Mouse (Mus musculus) megakaryocyte, embryonic 14.5 days (primary cell): ENCODE measurements at regions not wholly inside any gene's neighbourhood (a gene's known extent, or its start where the extent isn't known, plus 50 kb on each side); places are given as distances from the start of the nearest gene placed in this dataset.

Source experiments
- FLI1 ChIP-seq: IDR thresholded peaks from 2 replicates; pipeline ENCODE4 v1.6.1; 2012; ENCODE audit warnings: low read length, inconsistent platforms, mixed read lengths
- GATA1 ChIP-seq: IDR thresholded peaks from 3 replicates; pipeline ENCODE4 v1.6.1; 2012; ENCODE audit warnings: mixed read lengths, low read length, inconsistent platforms, borderline replicate concordance

DNA sequence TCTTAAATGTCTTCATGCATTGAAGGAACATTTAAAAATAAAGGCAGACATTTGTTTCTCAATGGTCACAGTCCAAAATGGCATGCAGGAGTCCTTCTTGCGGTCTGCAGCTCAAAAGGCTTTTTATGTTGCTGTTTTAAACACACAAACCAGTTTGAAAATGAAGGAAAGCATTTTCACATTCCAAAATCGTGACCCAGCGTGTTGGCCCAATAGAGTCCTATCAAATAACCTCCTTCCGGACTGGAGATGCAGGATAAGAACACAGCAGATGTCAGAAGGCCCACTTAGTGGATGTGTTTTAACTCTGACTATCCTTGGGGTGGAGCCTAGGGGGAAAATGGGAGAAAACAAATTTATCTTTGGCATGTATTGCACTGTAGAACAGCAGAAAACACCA is 263.4 kb upstream of the Pik3r1 start:
- TF ChIP-seq GATA1 (no peak), FLI1 (no peak)
